Mouse (Mus musculus) lung, embryonic 14.5 days (tissue): ENCODE data around the gene Ces1g. TPM values are rescaled to one million over a fixed set of nuclear protein-coding genes. Genes with fewer than 3 reads are reported as not detected.
A peak's percentile ranks its signal among the peaks of the same experiment; 100 is the strongest.

ENCODE experiments used
- ATAC-seq: fragments of 200-750 bp; cut with Nextera tagmentation; 2 replicates; pipeline ENCODE4 v1.8.0; 2017; ENCODE audit warnings: mild to moderate bottlenecking, moderate TSS enrichment, moderate library complexity; ENCODE audit not compliant: insufficient read depth
- DNase-seq: peaks from one replicate; pipeline ENCODE4 v3.0.0-alpha.2; 2015
- H3K27ac ChIP-seq: fragments of 300-500 bp; sonication (generic); 2 replicates; pipeline ENCODE4 v1.5.1; 2014; ENCODE audit warnings: low read depth, mild to moderate bottlenecking, moderate library complexity
- H3K27me3 ChIP-seq: fragments of 300-500 bp; sonication (generic); 2 replicates; pipeline ENCODE4 v1.6.1; 2014; ENCODE audit warnings: low read length, control low read depth; ENCODE audit not compliant: insufficient read depth
- H3K36me3 ChIP-seq: fragments of 300-500 bp; sonication (generic); 2 replicates; pipeline ENCODE4 v1.6.1; 2014; ENCODE audit warnings: control low read depth; ENCODE audit not compliant: insufficient read depth
- H3K4me1 ChIP-seq: fragments of 300-500 bp; sonication (generic); 2 replicates; pipeline ENCODE4 v1.6.1; 2014; ENCODE audit warnings: antibody characterized with exemption, control low read depth; ENCODE audit not compliant: insufficient read depth
- H3K4me2 ChIP-seq: fragments of 300-500 bp; sonication (generic); 2 replicates; pipeline ENCODE4 v1.6.1; 2014; ENCODE audit warnings: mild to moderate bottlenecking
- H3K4me3 ChIP-seq: fragments of 300-500 bp; sonication (generic); 2 replicates; pipeline ENCODE4 v1.5.1; 2014; ENCODE audit warnings: low read depth, low read length
- H3K9ac ChIP-seq: fragments of 300-500 bp; sonication (generic); 2 replicates; pipeline ENCODE4 v1.6.1; 2014
- H3K9me3 ChIP-seq: fragments of 300-500 bp; sonication (generic); 2 replicates; pipeline ENCODE4 v1.6.1; 2016; ENCODE audit warnings: low read depth, low read length, control low read depth
- CTCF ChIP-seq: IDR thresholded peaks from 2 replicates; pipeline ENCODE4 v1.5.1; 2016; ENCODE audit warnings: antibody characterized with exemption, low read depth
- WGBS: fragments of 180-500 bp; shearing (Covaris S2); extraction: QIAGEN DNeasy Blood & Tissue Kit; methylation state at CpG from one replicate; pipeline ENCODE4 v1.1.7; 2014; 5-methylcytosine and 5-hydroxymethylcytosine counted together
- polyA plus RNA-seq: library from polyadenylated mRNA; unstranded; fragments of >200 nt; fragmentation: Nextera tagmentation; extraction: Ambion mirVana; gene quantifications from 2 replicates; pipeline ENCODE4 v1.2.1, GENCODE M21; 2014

Ces1g gene
- polyA plus RNA-seq, 1 experiment from 2014 or later: 0.46 TPM

- H3K4me2 ChIP-seq: no peak overlapping the region
- TF ChIP-seq CTCF: no peak
- H3K4me1 ChIP-seq: no peaks in the 10 kb centered on the region
- H3K9me3 ChIP-seq: no peaks in the 10 kb centered on the region
- H3K27ac ChIP-seq: no peak overlapping the region
- no peak overlapping the region for H3K4me3 ChIP-seq
- peak; percentile 58 for DNase-seq
- no peaks in the 10 kb centered on the region for H3K27me3 ChIP-seq
- WGBS: 52% methylated on average over 4 of the region's 4 CpGs
- no peak overlapping the region for H3K9ac ChIP-seq
- ATAC-seq: no peak
- H3K36me3 ChIP-seq: no peaks in the 10 kb centered on the region
These were observed 64.4 kb downstream of the Ces1g start for GRCm38 (mm10) chr8:93272686-93273085.

- DNase-seq (no peak), ATAC-seq (no peak)
- TF ChIP-seq CTCF: no peak
- Histone ChIP-seq H3K4me3 (no peak overlapping the region), H3K9me3 (no peaks in the 10 kb centered on the region), H3K4me2 (no peak overlapping the region), H3K36me3 (no peaks in the 10 kb centered on the region), H3K9ac (no peak overlapping the region), H3K27me3 (no peaks in the 10 kb centered on the region), H3K4me1 (no peaks in the 10 kb centered on the region), H3K27ac (no peak overlapping the region)
- 49% methylated on average over 2 of the region's 2 CpGs for WGBS
These were observed 75.7 kb downstream of the Ces1g start for GRCm38 (mm10) chr8:93261436-93261835.

GRCm38 (mm10) chr8:93252400-93252925 lies 84.6 kb downstream of the Ces1g start:
- no peak for DNase-seq
- 91% methylated on average over 1 of the region's 1 CpGs for WGBS
- Histone ChIP-seq H3K4me2 (no peak overlapping the region), H3K27me3 (no peaks in the 10 kb centered on the region), H3K4me1 (no peaks in the 10 kb centered on the region), H3K4me3 (no peak overlapping the region), H3K9me3 (no peaks in the 10 kb centered on the region), H3K9ac (no peak overlapping the region), H3K27ac (no peak overlapping the region), H3K36me3 (no peaks in the 10 kb centered on the region)
- ATAC-seq: no peak
- no peak for TF ChIP-seq CTCF

Other genes starting within 250 kb of the Ces1g start
- not detected in 2 replicates for gene Ces1c, start 206.0 kb downstream of the Ces1g start, polyA plus RNA-seq
- 17.6 and 18.5 TPM in 2 replicates for gene Ces1d, start 139.5 kb downstream of the Ces1g start, polyA plus RNA-seq
- gene Ces1e, start 107.7 kb downstream of the Ces1g start, polyA plus RNA-seq: 0.09 and 0.17 TPM in 2 replicates
- gene Ces1f, start 57.6 kb downstream of the Ces1g start, polyA plus RNA-seq: 4.3 and 5.6 TPM in 2 replicates
- not detected in 2 replicates for gene Ces1h, start 42.4 kb upstream of the Ces1g start, polyA plus RNA-seq
- gene Ces5a, start 198.5 kb upstream of the Ces1g start, polyA plus RNA-seq: not detected in 2 replicates